Mouse (Mus musculus) embryonic facial prominence, embryonic 12.5 days (tissue): ENCODE data around the gene Tmem102. TPM values are rescaled to one million over a fixed set of nuclear protein-coding genes. Genes with fewer than 3 reads are reported as not detected.

Experiments
- ATAC-seq: fragments of 200-750 bp; cut with Nextera tagmentation; 2 replicates; pipeline ENCODE4 v1.8.0; 2017; ENCODE audit not compliant: insufficient number of reproducible peaks, insufficient read depth, low FRiP score, low TSS enrichment
- H3K27ac ChIP-seq: fragments of 300-500 bp; sonication (generic); 2 replicates; pipeline ENCODE4 v1.5.1; 2016; ENCODE audit warnings: mild to moderate bottlenecking
- H3K27me3 ChIP-seq: fragments of 300-500 bp; sonication (generic); 2 replicates; pipeline ENCODE4 v1.6.1; 2016; ENCODE audit warnings: mild to moderate bottlenecking, moderate library complexity
- H3K36me3 ChIP-seq: fragments of 300-500 bp; sonication (generic); 2 replicates; pipeline ENCODE4 v1.6.1; 2016; ENCODE audit warnings: mild to moderate bottlenecking
- H3K4me1 ChIP-seq: fragments of 300-500 bp; sonication (generic); 2 replicates; pipeline ENCODE4 v1.6.1; 2016
- H3K4me2 ChIP-seq: fragments of 300-500 bp; sonication (generic); replicated peaks from 2 replicates; pipeline ENCODE4 v1.6.1; 2016; ENCODE audit warnings: mild to moderate bottlenecking, moderate library complexity
- H3K4me3 ChIP-seq: fragments of 300-500 bp; sonication (generic); 2 replicates; pipeline ENCODE4 v1.5.1; 2016; ENCODE audit warnings: mild to moderate bottlenecking
- H3K9ac ChIP-seq: fragments of 300-500 bp; sonication (generic); 2 replicates; pipeline ENCODE4 v1.6.1; 2016; ENCODE audit warnings: mild to moderate bottlenecking, moderate library complexity
- H3K9me3 ChIP-seq: fragments of 300-500 bp; sonication (generic); 2 replicates; pipeline ENCODE4 v1.6.1; 2016; ENCODE audit warnings: mild to moderate bottlenecking, moderate library complexity
- WGBS: fragments of 180-500 bp; shearing (Covaris S2); methylation state at CpG from one replicate; pipeline ENCODE4 v1.1.7; 2016; 5-methylcytosine and 5-hydroxymethylcytosine counted together
- polyA plus RNA-seq: library from polyadenylated mRNA; unstranded; fragments of >200 nt; fragmentation: Nextera tagmentation; extraction: Ambion mirVana; gene quantifications from 2 replicates; pipeline ENCODE4 v1.2.1, GENCODE M21; 2016

Gene Tmem102
- polyA plus RNA-seq, 1 experiment from 2014 or later, result 2.9 TPM

GRCm38 (mm10) chr11:69754233-69754632, 51.2 kb downstream of the Tmem102 start:
- ATAC-seq, result no peak
- H3K9me3 ChIP-seq, result no peaks in the 10 kb centered on the region
- no peak overlapping the region for H3K27ac ChIP-seq
- WGBS, result 89% methylated on average over 5 of the region's 5 CpGs
- H3K27me3 ChIP-seq, result no peaks in the 10 kb centered on the region
- no peak overlapping the region for H3K4me3 ChIP-seq
- H3K4me1 ChIP-seq, result peaks cover 30% of the 10 kb centered on the region
- no peaks in the 10 kb centered on the region for H3K36me3 ChIP-seq
- H3K4me2 ChIP-seq, result no peak overlapping the region
- H3K9ac ChIP-seq, result no peak overlapping the region

Other genes starting within 250 kb of the Tmem102 start
- gene Efnb3, start 245.4 kb downstream of the Tmem102 start, polyA plus RNA-seq, result 57.0 and 61.9 TPM in 2 replicates
- 29.4 and 36.2 TPM in 2 replicates for gene Wrap53, start 225.4 kb downstream of the Tmem102 start, polyA plus RNA-seq
- 159 and 161 TPM in 2 replicates for gene Trp53, start 225.3 kb downstream of the Tmem102 start, polyA plus RNA-seq
- 4.2 and 5.3 TPM in 2 replicates for gene Atp1b2, start 199.7 kb downstream of the Tmem102 start, polyA plus RNA-seq
- gene Shbg, start 187.7 kb downstream of the Tmem102 start, polyA plus RNA-seq, result not detected in 2 replicates
- 25.4 and 25.8 TPM in 2 replicates for gene Sat2, start 183.6 kb downstream of the Tmem102 start, polyA plus RNA-seq
- 52.2 and 58.4 TPM in 2 replicates for gene Fxr2, start 172.6 kb downstream of the Tmem102 start, polyA plus RNA-seq
- gene Sox15, start 150.3 kb downstream of the Tmem102 start, polyA plus RNA-seq, result 0.36 TPM in 1 of 2 replicates, not detected in the other
- 63.3 and 67.9 TPM in 2 replicates for gene Mpdu1, start 143.0 kb downstream of the Tmem102 start, polyA plus RNA-seq
- 8.0 and 8.5 TPM in 2 replicates for gene Cd68, start 139.5 kb downstream of the Tmem102 start, polyA plus RNA-seq
- gene Eif4a1, start 133.2 kb downstream of the Tmem102 start, polyA plus RNA-seq, result 561 and 632 TPM in 2 replicates
- 134 and 147 TPM in 2 replicates for gene Senp3, start 123.5 kb downstream of the Tmem102 start, polyA plus RNA-seq
- 0.50 TPM in 2 replicates for gene Tnfsf13, start 119.8 kb downstream of the Tmem102 start, polyA plus RNA-seq
- gene Tnfsf12, start 109.8 kb downstream of the Tmem102 start, polyA plus RNA-seq, result 3.1 and 3.9 TPM in 2 replicates
- gene Tnfsfm13, start 109.5 kb downstream of the Tmem102 start, polyA plus RNA-seq, result 2.5 and 3.5 TPM in 2 replicates
- gene Polr2a, start 47.0 kb downstream of the Tmem102 start, polyA plus RNA-seq, result 27.9 and 32.7 TPM in 2 replicates
- gene Slc35g3, start 43.7 kb downstream of the Tmem102 start, polyA plus RNA-seq, result not detected in 2 replicates
- 2.1 and 2.4 TPM in 2 replicates for gene Zbtb4, start 39.7 kb downstream of the Tmem102 start, polyA plus RNA-seq
- 11.1 and 11.9 TPM in 2 replicates for gene Chrnb1, start 9.7 kb downstream of the Tmem102 start, polyA plus RNA-seq
- 1.7 and 2.2 TPM in 2 replicates for gene Fgf11, start 3.8 kb downstream of the Tmem102 start, polyA plus RNA-seq
- not detected in 2 replicates for gene Gm39566, start 9.7 kb upstream of the Tmem102 start, polyA plus RNA-seq
- gene Spem2, start 12.8 kb upstream of the Tmem102 start, polyA plus RNA-seq, result not detected in 2 replicates
- gene Spem1, start 16.6 kb upstream of the Tmem102 start, polyA plus RNA-seq, result 0.29 and 0.58 TPM in 2 replicates
- gene Nlgn2, start 32.2 kb upstream of the Tmem102 start, polyA plus RNA-seq, result 13.0 and 13.1 TPM in 2 replicates
- 351 and 399 TPM in 2 replicates for gene Tmem256, start 32.9 kb upstream of the Tmem102 start, polyA plus RNA-seq
- 122 and 127 TPM in 2 replicates for gene Plscr3, start 40.8 kb upstream of the Tmem102 start, polyA plus RNA-seq
- gene Tnk1, start 53.1 kb upstream of the Tmem102 start, polyA plus RNA-seq, result 2.4 and 2.5 TPM in 2 replicates
- gene Tmem95, start 72.4 kb upstream of the Tmem102 start, polyA plus RNA-seq, result not detected in 2 replicates
- 2.9 and 3.0 TPM in 2 replicates for gene Kctd11, start 75.8 kb upstream of the Tmem102 start, polyA plus RNA-seq
- 0.83 and 1.3 TPM in 2 replicates for gene Acap1, start 89.9 kb upstream of the Tmem102 start, polyA plus RNA-seq
- 21.4 and 23.6 TPM in 2 replicates for gene 2810408A11Rik, start 95.4 kb upstream of the Tmem102 start, polyA plus RNA-seq
- gene Neurl4, start 95.4 kb upstream of the Tmem102 start, polyA plus RNA-seq, result 14.2 and 15.9 TPM in 2 replicates
- gene Gps2, start 108.3 kb upstream of the Tmem102 start, polyA plus RNA-seq, result 84.8 and 92.0 TPM in 2 replicates
- 1,661 and 1,669 TPM in 2 replicates for gene Eif5a, start 116.3 kb upstream of the Tmem102 start, polyA plus RNA-seq
- gene Ybx2, start 130.2 kb upstream of the Tmem102 start, polyA plus RNA-seq, result 10.7 and 11.4 TPM in 2 replicates
- 34.2 and 36.1 TPM in 2 replicates for gene Slc2a4, start 142.6 kb upstream of the Tmem102 start, polyA plus RNA-seq
- gene Cldn7, start 159.2 kb upstream of the Tmem102 start, polyA plus RNA-seq, result 29.6 and 32.2 TPM in 2 replicates
- gene Ctdnep1, start 175.5 kb upstream of the Tmem102 start, polyA plus RNA-seq, result 32.4 and 32.8 TPM in 2 replicates
- 123 and 130 TPM in 2 replicates for gene Elp5, start 176.9 kb upstream of the Tmem102 start, polyA plus RNA-seq
- gene Gabarap, start 185.5 kb upstream of the Tmem102 start, polyA plus RNA-seq, result 463 and 471 TPM in 2 replicates
- gene Phf23, start 190.2 kb upstream of the Tmem102 start, polyA plus RNA-seq, result 95.1 and 99.1 TPM in 2 replicates
- gene Dvl2, start 195.0 kb upstream of the Tmem102 start, polyA plus RNA-seq, result 67.2 and 70.3 TPM in 2 replicates
- gene Acadvl, start 209.8 kb upstream of the Tmem102 start, polyA plus RNA-seq, result 66.8 and 70.4 TPM in 2 replicates
- 12.6 and 14.9 TPM in 2 replicates for gene Dlg4, start 211.3 kb upstream of the Tmem102 start, polyA plus RNA-seq
- gene Asgr1, start 248.5 kb upstream of the Tmem102 start, polyA plus RNA-seq, result 0.51 and 0.83 TPM in 2 replicates